Mouse (Mus musculus) myocyte (in vitro differentiated cells): ENCODE data around the gene Zfhx3. TPM values are rescaled to one million over a fixed set of nuclear protein-coding genes. Genes with fewer than 3 reads are reported as not detected.

Experiments
- H3K27me3 ChIP-seq: one replicate; pipeline ENCODE4 v1.6.1; 2011; ENCODE audit not compliant: control insufficient read depth, insufficient read depth, insufficient read length
- H3K36me3 ChIP-seq: one replicate; pipeline ENCODE4 v1.6.1; 2011; ENCODE audit not compliant: control insufficient read depth, insufficient read depth
- H3K4me2 ChIP-seq: one replicate; pipeline ENCODE4 v1.6.1; 2011; ENCODE audit warnings: low read depth, control low read depth
- H3K4me3 ChIP-seq: one replicate; pipeline ENCODE4 v1.5.1; 2011; ENCODE audit warnings: mild to moderate bottlenecking, control low read depth, moderate library complexity
- H3K79me2 ChIP-seq: one replicate; pipeline ENCODE4 v1.6.1; 2011; ENCODE audit not compliant: control insufficient read depth, insufficient read depth
- H3ac ChIP-seq: one replicate; pipeline ENCODE4 v1.6.1; 2011; ENCODE audit not compliant: control insufficient read depth, insufficient read length
- CEBPB ChIP-seq: IDR thresholded peaks from 2 replicates; pipeline ENCODE4 v1.6.1; 2011; ENCODE audit warnings: mild to moderate bottlenecking, moderate library complexity; ENCODE audit not compliant: poor library complexity, insufficient read depth, severe bottlenecking
- E2F4 ChIP-seq: IDR thresholded peaks from one replicate; pipeline ENCODE4 v1.6.1; 2011; ENCODE audit warnings: mild to moderate bottlenecking, control low read depth, moderate library complexity; ENCODE audit not compliant: insufficient read depth
- MAX ChIP-seq: IDR thresholded peaks from one replicate; pipeline ENCODE4 v1.6.1; 2011; ENCODE audit warnings: low read depth, mild to moderate bottlenecking, control low read depth
- MYOD1 ChIP-seq, 3 experiments: IDR thresholded peaks; one replicate each; pipeline ENCODE4 v1.6.1; 2011; ENCODE audit warnings: control low read depth in 2 of 3, low read depth in 2 of 3, mild to moderate bottlenecking in 2 of 3, moderate library complexity in 1 of 3; ENCODE audit not compliant: insufficient read length in 2 of 3, control insufficient read depth in 1 of 3
- MYOG ChIP-seq, 3 experiments: IDR thresholded peaks; one replicate each; pipeline ENCODE4 v1.6.1; 2011; ENCODE audit warnings: control low read depth in 2 of 3, low read depth in 2 of 3, mild to moderate bottlenecking in 2 of 3; ENCODE audit not compliant: insufficient read length in 2 of 3, control insufficient read depth in 1 of 3, insufficient read depth in 1 of 3
- POLR2A ChIP-seq: IDR thresholded peaks from one replicate; pipeline ENCODE4 v1.6.1; 2011; ENCODE audit warnings: low read depth, mild to moderate bottlenecking, control low read depth, moderate library complexity; ENCODE audit not compliant: insufficient read length
- POLR2AphosphoS2 ChIP-seq: IDR thresholded peaks from one replicate; pipeline ENCODE4 v1.6.1; 2011; ENCODE audit warnings: low read depth, control low read depth; ENCODE audit not compliant: insufficient read length
- REST ChIP-seq: IDR thresholded peaks from one replicate; pipeline ENCODE4 v1.6.1; 2011; ENCODE audit warnings: mild to moderate bottlenecking, control low read depth, moderate library complexity; ENCODE audit not compliant: insufficient read depth, insufficient read length
- SRF ChIP-seq: IDR thresholded peaks from one replicate; pipeline ENCODE4 v1.6.1; 2011; ENCODE audit warnings: low read depth; ENCODE audit not compliant: control insufficient read depth, insufficient read length
- TCF12 ChIP-seq: IDR thresholded peaks from one replicate; pipeline ENCODE4 v1.6.1; 2011; ENCODE audit warnings: mild to moderate bottlenecking, control low read depth; ENCODE audit not compliant: poor library complexity, insufficient read depth, severe bottlenecking
- TCF3 ChIP-seq: IDR thresholded peaks from one replicate; pipeline ENCODE4 v1.6.1; 2011; ENCODE audit warnings: low read depth, control low read depth; ENCODE audit not compliant: insufficient read length
- USF1 ChIP-seq: IDR thresholded peaks from one replicate; pipeline ENCODE4 v1.6.1; 2011; ENCODE audit warnings: low read depth, mild to moderate bottlenecking, control low read depth, moderate library complexity
- polyA plus RNA-seq: library from polyadenylated mRNA; unstranded; fragments of >200 nt; fragmentation: generic; extraction: Trizol; gene quantifications from one replicate; pipeline ENCODE4 v1.2.1, GENCODE M21; 2012; ENCODE audit warnings: missing spikeins

Zfhx3 gene
- polyA plus RNA-seq, 1 experiment: 3.0 TPM

DNA sequence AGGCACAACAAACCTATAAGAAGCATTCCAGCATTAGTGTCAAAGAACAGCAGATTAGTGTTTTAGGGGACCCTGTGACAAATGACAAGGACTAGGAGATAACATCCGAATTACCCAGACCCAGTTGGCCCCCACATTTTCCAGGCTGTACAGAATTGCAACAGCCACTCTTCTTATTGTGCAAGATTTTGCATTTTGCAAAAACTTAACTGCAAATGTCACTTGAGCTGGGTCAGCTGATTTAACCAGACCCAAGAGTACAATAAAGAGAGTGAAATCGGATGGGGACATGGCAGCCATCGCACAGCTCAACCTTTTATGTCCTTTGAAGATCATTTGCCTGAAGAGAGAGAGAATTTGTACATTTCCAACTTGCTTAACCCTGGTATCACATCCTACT lies 720.3 kb downstream of the Zfhx3 start:
- Histone ChIP-seq H3ac (no peak overlapping the region), H3K4me2 (no peak overlapping the region), H3K27me3 (no peaks in the 10 kb centered on the region), H3K79me2 (no peaks in the 10 kb centered on the region), H3K36me3 (no peaks in the 10 kb centered on the region), H3K4me3 (no peak overlapping the region)
- TF ChIP-seq MYOD1 (IDR thresholded peaks at IDR 0.05; ENCODE audit: control insufficient read depth in 1 of 3, insufficient read length in 2 of 3, low read depth in 2 of 3) (no peak), USF1 (no peak), TCF3 (no peak), E2F4 (no peak), REST (no peak), POLR2A (no peak), MYOG (IDR thresholded peaks at IDR 0.05; ENCODE audit: control insufficient read depth in 1 of 3, insufficient read depth in 1 of 3, insufficient read length in 2 of 3, low read depth in 2 of 3) (no peak), CEBPB (no peak), MAX (no peak), POLR2AphosphoS2 (no peak), TCF12 (no peak), SRF (no peak)

- Histone ChIP-seq H3K4me3 (no peak overlapping the region), H3K4me2 (no peak overlapping the region), H3K27me3 (no peaks in the 10 kb centered on the region), H3ac (no peak overlapping the region), H3K79me2 (no peaks in the 10 kb centered on the region), H3K36me3 (no peaks in the 10 kb centered on the region)
- TF ChIP-seq SRF: no peak
- no peak for TF ChIP-seq POLR2A
- no peak for TF ChIP-seq REST
- no peak for TF ChIP-seq MYOG (IDR thresholded peaks at IDR 0.05; ENCODE audit: control insufficient read depth in 1 of 3, insufficient read depth in 1 of 3, insufficient read length in 2 of 3, low read depth in 2 of 3)
- TF ChIP-seq USF1: no peak
- TF ChIP-seq TCF3: no peak
- no peak for TF ChIP-seq E2F4
- no peak for TF ChIP-seq MAX
Observed at GRCm38 (mm10) chr8:108671939-108672515, 729.6 kb downstream of the Zfhx3 start.

DNA sequence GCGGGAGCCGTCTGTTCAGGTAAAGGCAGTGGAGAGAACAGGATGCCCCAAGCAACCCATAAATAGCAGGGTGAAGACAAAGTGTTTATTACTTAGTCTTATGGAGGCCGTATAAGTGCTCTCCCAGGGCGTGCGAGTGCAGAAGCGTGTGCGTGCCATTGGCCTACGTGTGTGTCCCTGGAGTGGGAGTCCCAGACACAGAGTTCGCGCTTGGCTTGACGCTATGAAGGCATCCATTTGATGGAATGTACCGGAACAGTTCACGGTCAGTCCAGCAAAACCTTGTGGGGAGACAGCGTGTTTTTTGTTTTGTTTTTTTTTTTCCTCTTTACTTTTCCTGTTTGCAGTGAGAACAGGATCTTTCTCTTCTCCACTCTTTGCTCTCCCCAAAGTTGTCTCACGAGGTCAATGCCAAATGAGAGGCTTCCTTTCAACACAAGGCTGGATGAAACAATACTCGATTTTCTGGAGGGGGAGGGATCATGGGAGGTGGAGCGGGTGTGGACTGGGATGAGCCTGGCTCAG lies 732.6 kb downstream of the Zfhx3 start:
- Histone ChIP-seq H3K4me3 (no peak overlapping the region), H3ac (no peak overlapping the region), H3K4me2 (no peak overlapping the region), H3K27me3 (no peaks in the 10 kb centered on the region), H3K79me2 (no peaks in the 10 kb centered on the region), H3K36me3 (no peaks in the 10 kb centered on the region)
- TF ChIP-seq CEBPB: no peak
- TF ChIP-seq TCF3: no peak
- no peak for TF ChIP-seq MYOG (IDR thresholded peaks at IDR 0.05; ENCODE audit: control insufficient read depth in 1 of 3, insufficient read depth in 1 of 3, insufficient read length in 2 of 3, low read depth in 2 of 3)
- no peak for TF ChIP-seq MYOD1 (IDR thresholded peaks at IDR 0.05; ENCODE audit: control insufficient read depth in 1 of 3, insufficient read length in 2 of 3, low read depth in 2 of 3)
- no peak for TF ChIP-seq REST
- TF ChIP-seq TCF12: no peak

GRCm38 (mm10) chr8:108689694-108690093 lies 747.2 kb downstream of the Zfhx3 start:
- TF ChIP-seq POLR2AphosphoS2: no peak
- TF ChIP-seq SRF: no peak
- no peak for TF ChIP-seq POLR2A
- no peak for TF ChIP-seq MYOG (IDR thresholded peaks at IDR 0.05; ENCODE audit: control insufficient read depth in 1 of 3, insufficient read depth in 1 of 3, insufficient read length in 2 of 3, low read depth in 2 of 3)
- no peak for TF ChIP-seq TCF3
- TF ChIP-seq TCF12: no peak
- TF ChIP-seq MYOD1 (IDR thresholded peaks at IDR 0.05; ENCODE audit: control insufficient read depth in 1 of 3, insufficient read length in 2 of 3, low read depth in 2 of 3): no peak
- TF ChIP-seq USF1: no peak
- TF ChIP-seq MAX: no peak
- TF ChIP-seq CEBPB: no peak
- TF ChIP-seq REST: no peak
- no peak for TF ChIP-seq E2F4
- H3K27me3 ChIP-seq: no peaks in the 10 kb centered on the region
- no peak overlapping the region for H3K4me2 ChIP-seq
- H3K4me3 ChIP-seq: no peak overlapping the region
- H3ac ChIP-seq: no peak overlapping the region
- H3K36me3 ChIP-seq: no peaks in the 10 kb centered on the region
- H3K79me2 ChIP-seq: no peaks in the 10 kb centered on the region
